Mouse (Mus musculus): ENCODE results near the gene Kcnip3.
A peak's percentile ranks its signal among the peaks of the same experiment; 100 is the strongest.

Gene Kcnip3

DNA sequence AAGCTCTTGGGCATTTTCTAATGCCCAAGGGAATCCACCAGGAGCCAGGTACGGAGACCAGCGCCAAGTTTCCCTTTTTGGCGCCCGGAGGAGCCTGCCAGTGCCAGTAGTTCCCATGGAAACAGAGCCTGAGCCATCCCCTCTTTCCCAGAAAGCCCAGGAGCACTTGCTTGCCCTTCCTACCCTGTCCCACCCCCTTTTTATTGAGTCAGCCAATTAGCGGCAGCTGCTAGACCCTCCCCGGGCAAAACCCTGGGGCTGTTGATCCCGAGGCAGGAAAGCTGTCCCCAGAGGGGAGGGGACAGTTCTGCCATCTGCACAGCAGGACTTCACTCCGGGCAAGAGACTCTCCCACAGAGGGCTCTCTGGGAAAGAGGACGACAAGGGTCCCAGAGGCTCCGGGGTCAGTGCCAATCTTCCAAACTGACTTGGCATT, at the start of gene Kcnip3:
TSS of gene Kcnip3 (minus strand) at position 89 of the 436 bp plus-strand sequence.
- peak; percentile 69 for DNase-seq (ENCODE audit: low spot score)

DNA sequence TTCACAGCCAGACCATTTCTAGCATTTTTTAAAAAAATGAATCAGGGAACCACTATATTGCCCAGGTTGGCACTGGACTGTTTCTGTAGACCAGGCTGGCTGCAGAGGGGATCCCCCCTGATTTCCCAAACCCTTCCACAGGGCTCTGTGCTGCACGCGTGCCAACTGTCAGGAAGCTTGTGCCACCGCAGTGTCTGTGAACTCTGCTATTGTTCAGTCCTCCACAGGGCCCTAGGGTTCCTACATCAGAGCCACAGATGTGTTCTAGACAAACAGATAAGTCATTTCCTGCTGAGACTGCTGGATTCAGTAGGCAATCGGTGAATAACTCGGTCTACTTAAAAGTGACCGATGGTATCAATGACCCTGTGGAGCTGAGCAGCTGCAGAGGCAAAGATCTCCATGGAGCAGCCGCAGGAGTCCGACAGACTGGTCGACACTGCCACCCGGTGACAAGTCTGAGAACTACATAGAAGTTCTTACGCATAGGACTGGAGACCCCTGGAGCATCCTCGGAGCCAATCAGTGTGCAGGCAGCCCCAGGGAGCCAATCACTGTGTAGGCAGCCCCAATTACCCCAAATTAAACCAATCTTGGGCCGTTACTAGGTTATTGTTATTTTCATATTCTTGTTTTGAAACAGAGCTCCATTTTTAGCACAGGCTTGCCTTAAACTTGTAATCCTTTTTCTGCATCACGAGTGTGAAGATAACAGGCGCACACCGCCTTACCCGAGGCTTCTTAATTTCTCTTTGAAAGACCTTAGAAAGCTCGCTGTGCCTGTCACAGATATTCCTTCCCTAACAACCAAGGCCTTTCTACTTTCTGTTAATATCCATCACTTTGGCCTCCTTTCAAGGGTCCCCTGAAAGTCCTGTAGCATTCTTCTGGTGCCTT, 37.4 kb upstream of the Kcnip3 start:
- peak; percentile 96 for DNase-seq (ENCODE audit: low spot score)

DNA sequence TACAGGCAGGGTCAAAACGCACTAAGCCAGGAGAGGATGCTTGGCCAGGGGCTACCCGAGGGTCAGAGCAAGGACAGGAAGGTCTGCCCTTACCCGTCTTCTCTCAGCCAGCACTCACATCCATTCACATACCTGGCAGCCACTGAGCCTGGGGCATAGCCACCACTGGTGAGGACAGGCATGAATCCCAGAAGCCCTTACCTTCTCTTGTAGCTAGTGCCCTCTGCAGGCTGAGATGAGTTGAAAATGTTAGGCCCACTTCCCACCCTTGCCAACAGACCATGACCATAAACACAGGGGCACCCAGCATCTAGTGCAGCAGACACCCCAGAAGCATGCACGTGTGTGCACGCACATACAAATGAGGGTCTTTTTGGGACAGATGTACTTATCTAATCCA, 29.2 kb upstream of the Kcnip3 start:
- DNase-seq (ENCODE audit: low spot score), result peak; percentile 14

DNA sequence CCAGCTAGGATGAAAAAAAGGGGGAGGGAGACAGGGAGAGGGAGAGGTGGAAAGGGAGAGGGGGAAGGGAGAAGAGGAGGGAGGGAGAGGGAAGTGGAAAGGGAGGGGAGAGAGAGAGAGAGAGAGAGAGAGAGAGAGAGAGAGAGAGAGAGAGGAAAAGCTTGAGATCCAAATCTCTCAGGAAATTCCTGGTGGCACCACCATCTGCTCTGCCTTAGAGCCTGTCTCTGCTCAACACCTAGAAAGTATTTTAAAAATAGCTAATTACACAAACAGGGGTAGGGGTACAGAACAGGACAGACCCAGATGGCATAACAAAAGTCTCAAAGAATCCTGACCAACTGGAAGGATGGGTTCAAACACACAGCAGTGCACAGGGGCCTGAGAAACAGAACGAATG, 28.6 kb upstream of the Kcnip3 start:
- DNase-seq (ENCODE audit: low spot score), result no peak

DNA sequence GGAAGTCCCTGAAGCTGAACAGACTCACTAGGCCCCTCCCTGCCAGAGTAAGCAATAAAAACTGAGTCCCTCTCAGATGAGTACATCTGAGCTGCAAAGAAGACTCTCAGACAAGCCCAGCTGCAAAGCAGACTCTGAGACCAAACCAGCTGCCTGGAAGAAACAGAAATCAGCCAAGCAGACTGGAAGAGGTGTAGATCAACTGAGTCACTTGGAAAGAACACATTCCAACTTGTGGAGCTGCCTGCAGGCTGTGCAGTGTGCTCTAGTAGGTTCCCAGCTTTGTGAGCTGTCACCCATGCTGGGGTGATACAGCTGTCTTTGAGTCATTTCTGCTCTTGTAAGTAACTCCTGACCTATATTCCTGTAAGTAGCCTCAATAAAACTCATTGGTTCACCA, 27.8 kb upstream of the Kcnip3 start:
- DNase-seq (ENCODE audit: low spot score), result no peak

DNA sequence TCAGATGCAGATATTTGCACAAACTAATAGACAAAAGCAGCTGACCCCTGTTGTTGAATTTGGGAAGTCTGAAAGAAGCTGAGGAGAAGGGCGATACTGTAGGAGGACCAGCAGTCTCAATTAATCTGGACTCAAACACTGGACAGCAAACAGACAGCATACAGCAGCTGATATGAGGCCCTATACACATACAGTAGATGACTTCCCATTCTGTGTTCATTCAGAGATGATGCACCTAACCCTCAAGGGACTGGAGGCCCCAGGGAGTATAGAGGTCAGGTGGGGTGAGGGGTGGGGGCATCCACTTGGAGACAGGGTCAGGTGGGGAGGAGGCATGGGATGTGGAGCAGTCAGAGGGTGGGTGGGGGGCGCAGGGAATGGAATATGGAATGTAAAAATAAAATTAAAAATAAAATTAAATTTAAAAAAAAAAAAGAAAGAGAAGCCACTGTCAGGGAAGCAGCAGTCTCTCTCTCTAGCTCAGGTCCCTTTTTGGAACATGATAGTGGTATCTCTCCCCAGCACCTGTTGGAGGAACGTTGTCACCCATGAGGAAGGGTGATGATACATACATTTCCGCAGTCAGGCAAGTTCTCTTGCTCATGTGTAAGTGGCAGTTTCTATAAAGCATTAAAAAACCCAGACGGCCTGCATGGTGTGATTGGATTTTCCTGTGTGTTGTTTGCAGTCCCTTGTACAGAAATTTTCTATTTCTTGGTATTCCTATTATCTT, 26.6 kb upstream of the Kcnip3 start:
- no peak for DNase-seq (ENCODE audit: low spot score)

DNA sequence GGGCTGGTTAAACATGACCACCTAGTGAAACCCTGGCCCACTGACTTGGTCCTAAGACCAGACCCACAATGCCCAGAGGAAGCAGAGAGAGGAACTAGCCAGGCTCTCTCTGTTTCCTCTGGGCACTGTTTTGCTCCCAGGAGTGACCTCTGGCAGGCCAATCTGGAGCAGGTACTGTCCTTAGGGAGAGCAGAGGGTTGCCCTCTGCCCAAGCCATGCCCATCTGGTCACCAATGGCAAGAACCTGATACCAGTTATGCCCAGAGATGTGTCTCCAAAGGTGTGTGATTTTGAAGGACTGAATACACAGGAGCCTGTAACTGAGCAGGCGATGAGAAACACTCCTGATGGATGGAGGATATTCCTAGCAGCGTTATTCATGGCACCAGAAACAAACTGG, 19.8 kb upstream of the Kcnip3 start:
- no peak for DNase-seq (ENCODE audit: low spot score)

DNA sequence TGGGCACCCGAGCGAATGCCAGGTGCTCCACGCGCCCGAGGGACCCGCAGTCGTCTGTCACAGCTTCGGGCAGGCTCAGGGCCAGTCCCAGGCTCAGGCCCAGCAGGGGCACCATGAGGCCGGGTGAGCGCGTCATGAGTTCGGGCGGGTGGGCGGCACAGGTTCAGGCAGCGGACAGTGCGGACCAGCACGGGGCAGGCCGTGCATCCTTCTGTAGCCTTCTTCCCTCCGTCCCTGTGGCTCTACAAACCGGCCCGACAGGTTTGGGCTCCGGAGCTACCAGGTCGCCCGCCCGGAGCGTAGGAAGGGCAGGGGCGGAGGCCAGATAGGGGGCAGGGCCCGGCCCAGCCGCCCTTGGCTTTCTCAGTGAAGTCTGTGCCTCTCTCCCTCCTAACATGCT, 19.3 kb upstream of the Kcnip3 start, which contains the start of gene Prom2:
TSS of gene Prom2 (minus strand) at position 283 of the 400 bp plus-strand sequence.
- peak; percentile 12 for DNase-seq (ENCODE audit: low spot score)

DNA sequence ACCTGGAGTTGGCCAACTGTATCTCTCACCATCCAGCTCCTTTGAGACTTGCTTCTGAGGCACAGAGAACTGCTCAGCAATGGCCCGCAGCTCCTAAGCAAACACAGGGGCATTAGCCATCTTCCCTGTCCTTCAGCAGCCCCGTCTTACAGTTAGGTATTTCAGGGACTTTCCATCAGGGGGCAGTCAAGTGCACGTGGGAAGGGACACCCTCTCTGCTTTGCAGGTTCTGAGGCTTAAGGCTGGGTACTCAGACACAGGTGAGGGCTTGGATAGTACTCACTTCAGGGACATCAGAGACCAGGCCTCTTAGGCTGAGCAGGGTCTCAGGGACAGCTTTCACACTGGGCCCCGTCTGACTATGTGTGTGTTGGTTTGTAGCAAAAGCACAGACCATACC, 17.6 kb upstream of the Kcnip3 start:
- DNase-seq (ENCODE audit: low spot score), result peak; percentile 37

DNA sequence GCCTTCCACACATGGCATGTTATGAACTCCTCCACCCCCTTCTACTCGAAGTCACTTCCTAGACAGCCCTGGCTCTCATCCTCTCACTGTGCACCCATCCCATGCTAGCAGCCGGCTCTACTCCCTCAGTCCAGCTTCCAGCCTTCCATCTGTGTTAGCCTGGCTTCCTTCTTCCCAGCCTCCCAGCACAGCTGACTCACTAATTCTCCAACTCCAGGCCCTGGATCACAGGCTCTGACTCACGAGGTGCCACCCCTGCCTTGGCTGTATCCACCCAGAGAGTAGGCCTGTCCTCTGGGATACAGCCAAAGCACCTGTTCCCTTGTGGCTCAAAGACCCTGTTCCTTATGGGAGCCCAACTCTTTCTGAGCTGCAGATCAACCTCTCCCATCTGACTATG, 15.7 kb upstream of the Kcnip3 start:
- no peak for DNase-seq (ENCODE audit: low spot score)

DNA sequence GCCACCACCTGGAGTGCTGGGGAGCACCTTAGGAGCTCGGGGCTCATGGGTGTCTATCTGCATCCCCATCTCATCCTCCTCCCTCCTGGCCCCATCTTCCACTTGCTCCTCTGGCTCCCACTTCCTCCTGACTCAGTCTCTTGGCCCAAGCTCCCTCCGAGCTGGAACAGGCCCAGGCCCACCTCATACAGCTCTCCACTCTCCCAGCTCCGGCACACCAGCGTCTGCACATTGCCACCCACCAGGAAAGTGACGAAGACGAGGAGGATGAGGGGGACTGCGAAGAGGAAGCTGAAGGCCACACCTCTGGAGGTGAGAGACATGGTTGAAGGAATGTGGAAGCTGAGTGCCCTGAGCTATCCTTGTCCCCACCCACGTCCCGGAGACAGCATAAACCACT, 13.5 kb upstream of the Kcnip3 start:
- no peak for DNase-seq (ENCODE audit: low spot score)

DNA sequence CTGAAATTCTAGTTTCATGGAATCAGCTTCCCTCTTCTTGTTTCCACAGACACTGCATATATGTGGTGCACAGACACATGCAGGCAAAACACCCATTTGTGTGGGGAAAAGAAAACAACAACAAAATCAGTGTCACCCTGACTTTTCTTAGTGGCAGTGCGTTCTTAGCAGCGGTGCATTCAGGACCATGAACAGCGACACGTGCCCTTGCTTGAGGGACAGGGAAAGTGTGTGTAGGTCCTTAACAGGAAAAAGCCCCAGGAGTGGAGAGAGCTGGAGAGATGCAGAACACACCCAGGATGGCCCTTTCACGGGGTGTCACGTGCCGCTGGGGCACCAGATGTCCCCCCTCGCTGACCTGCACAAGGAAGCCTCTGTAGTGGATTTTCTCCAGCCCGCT, 10.5 kb upstream of the Kcnip3 start:
- peak; percentile 73 for DNase-seq (ENCODE audit: low spot score)

DNA sequence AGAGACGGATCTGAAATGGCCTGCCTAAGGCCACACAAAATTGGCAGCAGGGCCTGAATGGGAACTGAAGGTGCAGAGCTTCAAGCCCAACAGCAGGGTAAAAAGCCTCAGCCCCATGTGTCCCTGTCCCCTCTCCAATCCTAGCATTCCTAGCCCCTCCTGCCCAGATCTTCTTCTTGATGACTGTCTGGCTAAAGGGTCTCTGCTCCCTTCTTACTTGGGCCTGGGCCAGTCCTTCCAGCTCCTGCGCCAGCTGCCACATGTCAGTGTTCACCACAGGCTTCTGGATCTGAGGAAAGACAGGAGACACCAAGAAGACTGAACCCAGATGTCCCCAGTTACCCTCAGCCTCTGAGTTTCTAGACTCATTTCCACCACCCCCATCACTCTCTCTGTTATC, 9.7 kb upstream of the Kcnip3 start:
- DNase-seq (ENCODE audit: low spot score), result no peak

DNA sequence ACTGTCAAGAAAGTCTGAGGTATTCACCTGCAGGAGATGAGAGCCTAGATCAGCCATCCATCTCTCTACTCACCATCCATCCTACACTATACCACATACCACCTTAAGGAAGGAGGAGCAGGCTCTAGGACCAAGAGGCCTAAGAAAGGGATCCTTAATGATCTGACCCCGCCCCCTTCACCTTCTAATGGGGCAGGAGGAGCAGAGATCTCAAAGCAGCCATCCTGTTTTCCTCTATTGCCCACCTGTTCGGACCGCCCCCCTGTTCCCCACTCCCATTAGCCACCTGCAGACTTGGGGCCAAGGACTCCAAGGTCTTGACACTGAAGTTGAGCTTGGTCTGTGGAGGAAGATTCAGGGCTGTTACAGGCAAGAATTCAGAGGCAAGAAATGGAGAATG, 8.5 kb upstream of the Kcnip3 start:
- DNase-seq (ENCODE audit: low spot score), result no peak

DNA sequence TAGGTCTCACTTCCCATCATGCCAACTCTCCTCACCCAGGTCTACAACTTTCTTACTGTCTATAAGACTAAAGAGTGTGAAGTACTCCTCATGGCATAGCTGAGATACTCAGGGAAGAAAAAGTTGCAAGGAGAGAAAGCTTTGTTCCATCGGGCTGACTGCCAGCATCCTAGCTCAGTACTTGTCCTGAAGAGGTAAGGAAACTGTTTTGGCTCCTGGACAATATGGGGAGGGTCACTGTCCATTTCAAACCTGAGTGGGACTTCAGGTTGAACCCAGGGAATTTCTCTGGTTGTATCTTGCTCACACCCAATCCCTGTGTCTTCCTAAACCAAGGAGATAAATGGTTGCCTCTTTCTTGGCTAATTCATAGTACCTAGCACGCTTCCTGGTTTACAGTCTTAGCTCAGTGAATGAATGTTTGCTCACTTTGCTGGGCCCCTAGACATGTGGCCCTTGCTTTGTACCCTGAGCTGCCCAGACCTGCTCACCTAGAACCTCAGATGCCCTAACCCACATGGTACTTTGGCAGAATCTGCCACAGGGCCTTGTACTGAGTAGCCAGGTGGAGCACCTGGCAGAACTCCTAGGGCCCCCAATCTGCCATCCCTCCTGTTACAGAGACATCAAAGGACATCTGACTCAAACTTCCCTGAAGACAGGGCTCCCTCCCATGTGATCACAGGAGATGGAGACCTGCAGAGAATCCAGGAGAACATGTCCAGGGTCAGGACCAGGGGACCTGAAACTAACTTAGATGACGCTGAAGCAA, 3.3 kb upstream of the Kcnip3 start:
- no peak for DNase-seq (ENCODE audit: low spot score)

DNA sequence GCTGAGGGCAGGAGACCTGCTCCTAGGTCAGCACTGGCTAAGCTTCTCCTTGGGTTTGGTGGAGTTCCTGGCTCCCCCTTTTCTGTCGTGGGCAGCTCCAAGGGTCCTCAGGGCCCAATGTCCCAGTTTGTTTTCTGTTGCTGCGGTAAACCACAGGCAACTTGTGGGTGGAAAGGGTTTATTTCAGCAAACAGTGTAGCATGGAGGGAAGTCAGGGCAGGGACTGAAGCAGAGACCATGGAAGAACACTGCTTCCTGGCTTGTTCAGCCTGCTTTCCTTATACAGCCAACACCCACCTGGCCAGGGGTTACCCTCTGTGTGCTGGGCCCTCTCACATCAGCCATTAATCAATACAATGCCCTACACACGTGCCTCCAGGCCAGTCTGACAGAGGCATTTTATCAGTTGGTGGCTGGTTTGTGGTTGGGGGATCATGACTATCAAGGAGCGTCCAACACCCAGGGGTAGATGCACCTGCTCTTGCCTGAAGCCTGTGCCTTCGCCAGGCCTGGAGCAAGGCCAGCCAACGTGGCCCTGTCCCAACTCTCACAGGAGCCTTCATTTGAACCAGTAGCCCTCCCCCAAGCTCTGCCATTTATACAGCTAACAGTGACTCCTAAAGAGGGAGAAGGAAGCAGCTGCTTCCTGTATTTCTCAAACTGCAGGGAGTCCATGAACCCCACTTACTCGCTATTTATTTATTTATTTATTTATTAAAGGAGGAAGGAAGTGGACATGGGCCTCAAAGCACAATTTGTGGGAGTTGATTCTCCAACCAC, 2.2 kb upstream of the Kcnip3 start:
- DNase-seq (ENCODE audit: low spot score), result no peak

DNA sequence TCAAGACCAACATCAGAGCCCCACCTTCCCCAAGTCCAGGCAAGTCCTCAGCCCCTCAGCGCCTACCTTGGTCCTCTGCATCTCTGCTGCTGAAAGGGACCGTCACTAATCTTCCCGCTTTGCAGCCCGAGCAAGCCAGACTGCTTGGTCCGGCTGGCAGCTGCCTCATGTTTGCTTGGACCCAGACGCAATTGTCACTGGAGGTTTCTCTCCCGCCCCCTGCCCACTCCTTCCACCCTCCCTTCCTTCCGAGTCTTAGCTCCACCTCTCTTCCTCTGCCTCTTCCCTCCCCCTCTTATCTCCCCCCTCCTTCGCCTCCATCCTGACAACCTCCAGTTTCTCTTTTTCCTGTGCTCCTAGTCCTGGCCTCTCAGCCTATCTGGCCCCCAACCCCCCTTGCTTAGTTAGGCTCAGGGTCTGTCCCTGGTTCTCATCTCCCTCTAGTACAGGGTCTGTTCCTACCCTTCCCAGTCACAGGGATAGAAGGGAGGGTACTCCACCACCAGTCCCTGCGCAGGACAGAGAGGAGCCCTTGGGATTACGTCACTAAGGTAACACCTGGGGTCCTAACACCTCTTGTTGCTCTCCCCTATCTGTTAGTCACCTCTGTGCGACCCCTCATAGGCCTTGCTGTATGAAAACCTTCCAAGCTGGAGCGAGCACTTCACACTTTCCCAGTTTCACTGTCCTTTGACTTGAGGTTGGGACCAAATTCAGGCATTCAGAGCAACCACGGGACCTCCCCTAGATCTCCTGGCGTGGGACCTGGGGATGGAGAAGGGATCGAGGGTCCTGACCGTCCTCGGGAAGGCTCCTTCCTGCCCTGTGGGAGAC, 505 bp downstream of the Kcnip3 start:
- peak; percentile 75 for DNase-seq (ENCODE audit: low spot score)

DNA sequence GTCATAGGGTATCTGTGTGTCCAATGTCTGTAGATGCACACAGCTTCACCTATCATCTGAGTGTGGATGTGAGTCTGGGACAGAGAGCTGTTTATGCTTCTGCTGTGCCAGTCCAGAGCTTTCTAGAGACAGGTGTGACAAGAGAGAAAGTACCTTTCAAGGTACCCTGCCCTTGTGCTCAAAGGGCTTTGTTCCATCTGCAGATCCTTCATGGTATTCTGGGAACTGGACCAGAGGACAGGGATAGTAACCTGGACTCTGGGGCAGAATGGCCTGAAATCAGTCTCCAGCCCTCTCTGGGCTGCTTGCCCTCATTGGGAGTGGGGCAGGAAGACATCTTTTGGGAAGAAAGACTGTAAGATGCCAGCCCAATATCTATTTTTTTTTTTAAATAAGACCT, 1.8 kb downstream of the Kcnip3 start:
- DNase-seq (ENCODE audit: low spot score), result no peak

DNA sequence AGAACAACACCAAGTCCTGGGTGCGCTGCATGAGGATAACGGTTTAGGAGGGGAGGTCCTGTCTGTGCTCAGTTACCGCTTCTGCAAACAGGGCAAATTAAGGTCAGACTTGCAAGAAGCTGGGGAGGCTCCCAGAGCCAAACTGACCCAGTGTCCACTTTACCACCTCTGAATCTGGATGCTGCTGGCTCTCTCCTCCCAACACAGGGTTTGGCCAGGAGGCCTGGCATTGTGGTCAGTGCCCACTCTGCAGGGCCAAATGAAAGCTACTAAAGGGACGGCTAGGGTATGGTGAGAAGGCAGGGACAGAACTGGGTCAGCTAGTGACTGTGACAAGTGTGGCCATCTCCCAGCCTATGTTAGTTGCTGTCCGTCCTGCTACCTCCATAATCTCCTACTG, 2.6 kb downstream of the Kcnip3 start:
- no peak for DNase-seq (ENCODE audit: low spot score)

DNA sequence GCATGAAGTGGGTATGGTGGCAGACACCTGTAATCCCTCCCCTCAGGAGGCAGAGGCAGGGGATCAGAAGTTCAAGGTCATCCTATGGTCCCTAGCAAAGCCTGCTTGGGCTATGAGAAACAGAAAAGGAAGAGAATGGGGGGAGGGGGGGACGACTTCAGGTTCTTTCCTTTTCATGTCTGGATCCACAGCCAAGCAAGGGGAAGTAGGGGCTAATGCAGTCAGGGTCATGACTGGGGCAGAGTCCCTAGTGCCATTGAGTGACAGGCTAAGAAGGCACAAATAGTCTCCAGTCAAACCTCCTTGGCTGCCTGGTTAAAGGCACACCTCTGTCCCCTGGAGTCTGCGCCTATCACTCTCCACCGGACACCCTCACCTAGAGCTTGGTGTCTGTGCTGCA, 3.1 kb downstream of the Kcnip3 start:
- no peak for DNase-seq (ENCODE audit: low spot score)

DNA sequence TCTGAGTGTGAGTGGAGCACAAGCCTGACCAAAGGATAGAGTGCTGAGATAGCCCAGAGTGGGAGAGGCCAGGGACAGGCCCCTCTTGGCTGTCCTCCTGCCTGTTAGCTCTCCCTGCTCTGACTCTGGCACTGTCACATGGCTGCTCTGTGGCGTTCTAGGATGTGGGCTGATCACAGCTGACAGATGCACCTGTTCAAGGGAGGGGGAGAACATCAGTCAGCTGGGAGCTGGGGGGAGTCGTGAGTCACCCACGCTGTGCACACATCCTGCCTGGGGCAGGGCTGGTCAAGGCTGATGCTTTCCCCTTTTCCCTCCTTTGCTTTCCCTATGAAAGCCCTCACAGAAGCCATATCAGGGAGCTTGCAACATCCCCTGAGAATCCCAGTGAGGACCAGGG, 3.6 kb downstream of the Kcnip3 start:
- no peak for DNase-seq (ENCODE audit: low spot score)
